Mouse (Mus musculus) limb, embryonic 15.5 days (tissue): ENCODE results near the gene Hypk. TPM values are rescaled to one million over a fixed set of nuclear protein-coding genes. Genes with fewer than 3 reads are reported as not detected.

Experiments
- microRNA-seq: library from miRNA; unstranded; fragments of <30 nt; microRNA quantifications from one replicate; pipeline ENCODE4, GENCODE M21; 2016
- polyA plus RNA-seq: library from polyadenylated mRNA; unstranded; fragments of >200 nt; fragmentation: Nextera tagmentation; extraction: Ambion mirVana; gene quantifications from 2 replicates; pipeline ENCODE4 v1.2.1, GENCODE M21; 2015

Gene Hypk
- polyA plus RNA-seq, 1 experiment from 2014 or later: 116 TPM

Small RNA genes within 50 kb of the gene (microRNA-seq; reads per million reads assigned to microRNA genes)
- gene Gm22953: not detected

Other genes with a start within 250 kb of the Hypk start
- 52.4 and 62.6 TPM in 2 replicates for gene Trp53bp1, start 181.9 kb upstream of the Hypk start, polyA plus RNA-seq
- 3.8 and 3.9 TPM in 2 replicates for gene Map1a, start 163.7 kb upstream of the Hypk start, polyA plus RNA-seq
- 10.1 and 10.2 TPM in 2 replicates for gene Ppip5k1, start 97.9 kb upstream of the Hypk start, polyA plus RNA-seq
- gene Ckmt1, start 95.6 kb upstream of the Hypk start, polyA plus RNA-seq: 40.0 and 40.1 TPM in 2 replicates
- not detected in 2 replicates for gene Strc, start 66.1 kb upstream of the Hypk start, polyA plus RNA-seq
- gene Pdia3, start 39.5 kb upstream of the Hypk start, polyA plus RNA-seq: 841 and 923 TPM in 2 replicates
- 2.0 and 2.3 TPM in 2 replicates for gene Catsper2, start 39.5 kb upstream of the Hypk start, polyA plus RNA-seq
- gene Ell3, start 9.0 kb upstream of the Hypk start, polyA plus RNA-seq: 8.8 and 9.5 TPM in 2 replicates
- gene Serf2, start 4.1 kb upstream of the Hypk start, polyA plus RNA-seq: 552 and 557 TPM in 2 replicates
- gene Serinc4, start 3.5 kb downstream of the Hypk start, polyA plus RNA-seq: 0.12 and 0.25 TPM in 2 replicates
- gene Mfap1b, start 20.8 kb downstream of the Hypk start, polyA plus RNA-seq: 61.3 and 64.4 TPM in 2 replicates
- 29.0 and 29.2 TPM in 2 replicates for gene Mfap1a, start 53.4 kb downstream of the Hypk start, polyA plus RNA-seq
- gene Wdr76, start 53.4 kb downstream of the Hypk start, polyA plus RNA-seq: 5.5 and 7.1 TPM in 2 replicates